Mouse (Mus musculus) right cerebral cortex, postnatal 4 days (tissue): ENCODE results near the gene Shroom4.

Source experiments
- DNase-seq: peaks from one replicate; pipeline ENCODE4 v3.0.0-alpha.2; 2022

Shroom4 gene

GRCm38 (mm10) chrX:6496374-6496773 is 96.7 kb downstream of the Shroom4 start:
- no peak for DNase-seq

GRCm38 (mm10) chrX:6501850-6502249 is 102.2 kb downstream of the Shroom4 start:
- DNase-seq: no peak

- no peak for DNase-seq
Measured at GRCm38 (mm10) chrX:6517217-6517616, 117.6 kb downstream of the Shroom4 start.

GRCm38 (mm10) chrX:6518421-6518820 is 118.8 kb downstream of the Shroom4 start:
- DNase-seq: no peak

GRCm38 (mm10) chrX:6522935-6523334 is 123.3 kb downstream of the Shroom4 start:
- DNase-seq: no peak

GRCm38 (mm10) chrX:6536636-6537035 is 137.0 kb downstream of the Shroom4 start:
- DNase-seq: no peak

GRCm38 (mm10) chrX:6537689-6538088 is 138.0 kb downstream of the Shroom4 start:
- DNase-seq: no peak

GRCm38 (mm10) chrX:6565066-6565465 is 165.4 kb downstream of the Shroom4 start:
- no peak for DNase-seq

GRCm38 (mm10) chrX:6574511-6574910 is 174.9 kb downstream of the Shroom4 start:
- no peak for DNase-seq

GRCm38 (mm10) chrX:6577001-6577400 is 177.3 kb downstream of the Shroom4 start:
- DNase-seq: no peak

GRCm38 (mm10) chrX:6580671-6581070 is 181.0 kb downstream of the Shroom4 start:
- DNase-seq: peak; percentile 4

GRCm38 (mm10) chrX:6581181-6581580 is 181.5 kb downstream of the Shroom4 start:
- DNase-seq: no peak

- DNase-seq: no peak
Measured at GRCm38 (mm10) chrX:6582646-6583045, 183.0 kb downstream of the Shroom4 start.

- DNase-seq: no peak
Measured at GRCm38 (mm10) chrX:6594183-6594582, 194.5 kb downstream of the Shroom4 start.

- DNase-seq: no peak
Measured at GRCm38 (mm10) chrX:6654024-6654423, 254.4 kb downstream of the Shroom4 start.

- no peak for DNase-seq
Measured at GRCm38 (mm10) chrX:6658820-6659324, 259.2 kb downstream of the Shroom4 start.
